Mouse (Mus musculus): ENCODE data around the gene Brix1. TPM values are rescaled to one million over a fixed set of nuclear protein-coding genes. Genes with fewer than 3 reads are reported as not detected.

The Brix1 gene
- polyA plus RNA-seq, 1 experiment from 2014 or later: 30.8 TPM

GRCm38 (mm10) chr15:10486365-10486839, 655 bp upstream of the Brix1 start:
- H3K27ac ChIP-seq: no peak overlapping the region
- H3K36me3 ChIP-seq (ENCODE audit: inconsistent target): peaks cover 8% of the 10 kb centered on the region; the same call in 1 of the 2 replicates
- H3K79me2 ChIP-seq (ENCODE audit: inconsistent target): peaks cover 41% of the 10 kb centered on the region
- WGBS (ENCODE audit: missing documents): 3% methylated on average over 18 of the region's 18 CpGs
- H3K4me3 ChIP-seq (ENCODE audit: inconsistent target): peak overlapping the region; percentile 99

GRCm38 (mm10) chr15:10470941-10471340, 14.8 kb downstream of the Brix1 start:
- H3K4me3 ChIP-seq (ENCODE audit: inconsistent target): peak overlapping the region; percentile 31
- H3K27ac ChIP-seq: no peak overlapping the region
- H3K79me2 ChIP-seq (ENCODE audit: inconsistent target): peaks cover 39% of the 10 kb centered on the region
- H3K36me3 ChIP-seq (ENCODE audit: inconsistent target): peaks cover 8% of the 10 kb centered on the region
- WGBS (ENCODE audit: missing documents): 51% methylated on average over 3 of the region's 3 CpGs

GRCm38 (mm10) chr15:10470151-10470831, 15.5 kb downstream of the Brix1 start, which contains the start of gene Dnajc21:
Gene Dnajc21 (minus strand): TSS chr15:10470516.
- WGBS (ENCODE audit: missing documents): under 1% methylated on average over 53 of the region's 87 CpGs
- Histone ChIP-seq H3K79me2 (ENCODE audit: inconsistent target) (peaks cover 45% of the 10 kb centered on the region), H3K27ac (no peak within 1 kb of the TSS), H3K4me3 (ENCODE audit: inconsistent target) (peak within 1 kb of the TSS; percentile 70), H3K36me3 (ENCODE audit: inconsistent target) (peaks cover 1% of the 10 kb centered on the region; the same call in 1 of the 2 replicates)

GRCm38 (mm10) chr15:10469641-10470150, 16.1 kb downstream of the Brix1 start:
- Histone ChIP-seq H3K4me3 (ENCODE audit: inconsistent target) (peak overlapping the region; percentile 70), H3K27ac (no peak overlapping the region), H3K36me3 (ENCODE audit: inconsistent target) (no peaks in the 10 kb centered on the region), H3K79me2 (ENCODE audit: inconsistent target) (peaks cover 51% of the 10 kb centered on the region)
- under 1% methylated on average over 40 of the region's 40 CpGs for WGBS (ENCODE audit: missing documents)

GRCm38 (mm10) chr15:10468761-10469160, 17.0 kb downstream of the Brix1 start:
- 97% methylated on average over 3 of the region's 3 CpGs for WGBS (ENCODE audit: missing documents)
- no peak overlapping the region for H3K4me3 ChIP-seq (ENCODE audit: inconsistent target)
- H3K79me2 ChIP-seq (ENCODE audit: inconsistent target): peaks cover 56% of the 10 kb centered on the region
- H3K27ac ChIP-seq: no peak overlapping the region
- no peaks in the 10 kb centered on the region for H3K36me3 ChIP-seq (ENCODE audit: inconsistent target)

GRCm38 (mm10) chr15:10464678-10465077, 21.1 kb downstream of the Brix1 start:
- H3K36me3 ChIP-seq (ENCODE audit: inconsistent target): peaks cover 23% of the 10 kb centered on the region

GRCm38 (mm10) chr15:10463555-10463954, 22.2 kb downstream of the Brix1 start:
- WGBS (ENCODE audit: missing documents): 78% methylated on average over 5 of the region's 5 CpGs
- no peak overlapping the region for H3K4me3 ChIP-seq (ENCODE audit: inconsistent target)
- H3K27ac ChIP-seq: no peak overlapping the region
- peaks cover 44% of the 10 kb centered on the region for H3K79me2 ChIP-seq (ENCODE audit: inconsistent target)
- H3K36me3 ChIP-seq (ENCODE audit: inconsistent target): peaks cover 26% of the 10 kb centered on the region

More at GRCm38 (mm10) chr15:10464678-10465077, 21.1 kb downstream of the Brix1 start:
- Histone ChIP-seq H3K79me2 (ENCODE audit: inconsistent target) (peaks cover 55% of the 10 kb centered on the region), H3K27ac (no peak overlapping the region), H3K4me3 (ENCODE audit: inconsistent target) (no peak overlapping the region)
- 88% methylated on average over 3 of the region's 3 CpGs for WGBS (ENCODE audit: missing documents)

GRCm38 (mm10) chr15:10460986-10461385, 24.8 kb downstream of the Brix1 start:
- 92% methylated on average over 10 of the region's 12 CpGs for WGBS (ENCODE audit: missing documents)
- peaks cover 26% of the 10 kb centered on the region for H3K36me3 ChIP-seq (ENCODE audit: inconsistent target)
- H3K27ac ChIP-seq: no peak overlapping the region

GRCm38 (mm10) chr15:10447102-10447501, 38.6 kb downstream of the Brix1 start:
- 88% methylated on average over 3 of the region's 3 CpGs for WGBS (ENCODE audit: missing documents)
- no peaks in the 10 kb centered on the region for H3K79me2 ChIP-seq (ENCODE audit: inconsistent target)
- H3K4me3 ChIP-seq (ENCODE audit: inconsistent target): no peak overlapping the region
- H3K36me3 ChIP-seq (ENCODE audit: inconsistent target): peaks cover 25% of the 10 kb centered on the region; the same call in 1 of the 2 replicates
- H3K27ac ChIP-seq: no peak overlapping the region

More at GRCm38 (mm10) chr15:10460986-10461385, 24.8 kb downstream of the Brix1 start:
- no peak overlapping the region for H3K4me3 ChIP-seq (ENCODE audit: inconsistent target)
- H3K79me2 ChIP-seq (ENCODE audit: inconsistent target): peaks cover 18% of the 10 kb centered on the region; the same call in 1 of the 2 replicates

- WGBS (ENCODE audit: missing documents): 100% methylated on average over 1 of the region's 1 CpGs
- Histone ChIP-seq H3K36me3 (ENCODE audit: inconsistent target) (peaks cover 8% of the 10 kb centered on the region; the same call in 1 of the 2 replicates), H3K27ac (no peak overlapping the region), H3K4me3 (ENCODE audit: inconsistent target) (no peak overlapping the region), H3K79me2 (ENCODE audit: inconsistent target) (no peaks in the 10 kb centered on the region)
Measured at GRCm38 (mm10) chr15:10442275-10442674, 43.5 kb downstream of the Brix1 start.

GRCm38 (mm10) chr15:10441493-10441892, 44.3 kb downstream of the Brix1 start:
- no peak overlapping the region for H3K4me3 ChIP-seq (ENCODE audit: inconsistent target)
- WGBS (ENCODE audit: missing documents): 88% methylated on average over 9 of the region's 9 CpGs
- H3K27ac ChIP-seq: no peak overlapping the region
- H3K79me2 ChIP-seq (ENCODE audit: inconsistent target): no peaks in the 10 kb centered on the region
- peaks cover 6% of the 10 kb centered on the region; the same call in 1 of the 2 replicates for H3K36me3 ChIP-seq (ENCODE audit: inconsistent target)

GRCm38 (mm10) chr15:10439963-10440362, 45.8 kb downstream of the Brix1 start:
- Histone ChIP-seq H3K27ac (no peak overlapping the region), H3K36me3 (ENCODE audit: inconsistent target) (peaks cover 4% of the 10 kb centered on the region; the same call in 1 of the 2 replicates), H3K4me3 (ENCODE audit: inconsistent target) (no peak overlapping the region), H3K79me2 (ENCODE audit: inconsistent target) (no peaks in the 10 kb centered on the region)
- WGBS (ENCODE audit: missing documents): 97% methylated on average over 6 of the region's 6 CpGs

- no peak overlapping the region for H3K4me3 ChIP-seq (ENCODE audit: inconsistent target)
- no peaks in the 10 kb centered on the region; the same call in 1 of the 2 replicates for H3K36me3 ChIP-seq (ENCODE audit: inconsistent target)
- H3K27ac ChIP-seq: no peak overlapping the region
- 50% methylated on average over 1 of the region's 1 CpGs for WGBS (ENCODE audit: missing documents)
- H3K79me2 ChIP-seq (ENCODE audit: inconsistent target): no peaks in the 10 kb centered on the region
Measured at GRCm38 (mm10) chr15:10436893-10437292, 48.9 kb downstream of the Brix1 start.

- Histone ChIP-seq H3K4me3 (ENCODE audit: inconsistent target) (no peak overlapping the region), H3K36me3 (ENCODE audit: inconsistent target) (no peaks in the 10 kb centered on the region), H3K79me2 (ENCODE audit: inconsistent target) (no peaks in the 10 kb centered on the region), H3K27ac (no peak overlapping the region)
- 92% methylated on average over 13 of the region's 13 CpGs for WGBS (ENCODE audit: missing documents)
Measured at GRCm38 (mm10) chr15:10426545-10427266, 59.0 kb downstream of the Brix1 start.

Measured in macrophage (primary cell).